Mouse (Mus musculus): ENCODE data around the gene Rps6ka3. TPM values are rescaled to one million over a fixed set of nuclear protein-coding genes. Genes with fewer than 3 reads are reported as not detected.

The Rps6ka3 gene
- polyA plus RNA-seq (2012; rRNA removed): 18.3 and 28.2 TPM in 2 replicates

DNA sequence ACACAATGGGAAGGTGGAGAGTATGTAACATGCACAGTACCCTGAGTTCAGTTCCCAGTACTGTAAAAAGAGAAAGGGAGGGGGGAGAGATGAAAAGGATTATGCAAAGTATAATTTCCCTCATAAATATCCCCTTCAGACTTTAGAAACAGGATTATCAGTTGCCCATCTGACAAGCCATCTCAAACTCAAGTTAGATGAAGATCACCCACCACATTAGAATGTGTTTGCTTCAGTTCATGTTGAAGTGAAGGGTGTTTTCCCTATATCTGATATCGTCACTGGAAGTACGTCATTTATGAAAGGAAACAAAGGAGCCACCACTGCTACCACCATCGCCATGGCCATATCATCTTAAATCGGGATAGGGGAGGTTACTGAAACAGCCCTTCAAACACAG lies at the start of gene Rps6ka3:
Gene Rps6ka3 (plus strand): TSS at position 301 of the 400 bp plus-strand sequence.

GRCm38 (mm10) chrX:159371831-159372752 lies 162.0 kb downstream of the Rps6ka3 start, which contains the start of gene Eif1ax:
TSS of gene Eif1ax (plus strand) at chrX:159372178.

GRCm38 (mm10) chrX:159414130-159414828 lies 204.2 kb downstream of the Rps6ka3 start, which contains the start of gene Map7d2:
TSS of gene Map7d2 (plus strand) at chrX:159414572.

Other genes with a start within 250 kb of the Rps6ka3 start
- gene Eif1ax, start 161.9 kb downstream of the Rps6ka3 start, polyA plus RNA-seq (2012; rRNA removed): 159 and 164 TPM in 2 replicates
- gene Map7d2, start 204.3 kb downstream of the Rps6ka3 start, polyA plus RNA-seq (2012; rRNA removed): 5.5 and 9.3 TPM in 2 replicates